ENCODE assay signal across 8 mouse cellular contexts in the genomic region with DNA sequence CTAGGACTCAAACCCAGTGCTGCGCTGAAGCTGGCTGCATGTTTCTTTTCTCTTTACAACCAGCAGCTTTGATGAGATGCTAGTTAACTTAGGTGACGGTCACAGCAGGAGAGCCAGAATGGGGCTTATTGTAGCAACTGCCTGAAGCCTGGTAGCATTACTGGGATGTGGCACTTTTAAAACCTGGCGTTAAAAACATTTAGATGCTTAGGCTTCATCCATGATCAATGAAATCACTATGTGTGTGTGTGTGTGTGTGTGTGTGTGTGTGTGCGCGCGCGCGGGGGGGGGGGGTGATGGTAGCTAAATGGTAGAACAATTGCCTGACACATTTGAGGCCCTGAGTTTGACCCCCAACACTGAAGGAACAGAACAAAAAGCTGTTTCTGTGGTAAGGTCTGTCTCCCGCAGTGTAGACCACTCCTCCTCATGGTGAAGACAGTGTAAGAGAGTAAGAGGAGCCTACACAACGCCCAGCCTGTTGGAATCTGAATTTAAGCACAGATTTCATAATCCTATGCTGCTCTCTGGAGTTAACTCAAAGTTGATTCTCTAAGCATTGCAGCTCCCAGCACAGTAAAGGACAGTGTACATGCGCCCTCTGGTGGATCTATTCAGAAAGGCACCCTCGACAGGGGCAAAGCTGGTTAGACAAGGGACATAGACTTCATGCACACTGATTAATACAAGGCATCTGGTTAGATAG. TPM values are rescaled to one million over a fixed set of nuclear protein-coding genes. Genes with fewer than 3 reads are reported as not detected.
DNase-seq lines count a peak whose midpoint lies in the region; ATAC-seq lines count a peak whose summit lies in the region.

No protein-coding gene starts in this region.

- ATAC-seq in intestine, embryonic 15.5 days: peak; percentile 88

- H3K4me2 ChIP-seq in intestine, embryonic 15.5 days (replicated peaks): no peak overlapping the region

- DNase-seq in adrenal gland, adult 2 months: peak; percentile 88
- peak; percentile 78 for DNase-seq in embryo, embryonic 11.5 days (ENCODE audit: low read depth, low spot score)
- DNase-seq in gastrocnemius, postnatal 36 days: peak; percentile 85 to 88
- DNase-seq in left cerebral cortex, postnatal 14 days (ENCODE audit: low spot score in 2 of 2): peak; percentile 94 to 96
- DNase-seq in midbrain, embryonic 10.5 days (ENCODE audit: low spot score): peak; percentile 89
- DNase-seq in right cerebral cortex, postnatal 4 days: peak; percentile 90
- DNase-seq in yolk sac, embryonic 10.5 days (ENCODE audit: low spot score): peak; percentile 75

- H3K36me3 ChIP-seq in intestine, embryonic 15.5 days: no peaks in the 10 kb centered on the region
- no peaks in the 10 kb centered on the region for H3K36me3 ChIP-seq in midbrain, embryonic 10.5 days

- no peak overlapping the region for H3K4me3 ChIP-seq in intestine, embryonic 15.5 days (replicated peaks)
- H3K4me3 ChIP-seq in midbrain, embryonic 10.5 days: no peak overlapping the region

- no peaks in the 10 kb centered on the region for H3K4me1 ChIP-seq in intestine, embryonic 15.5 days (replicated peaks)
- no peaks in the 10 kb centered on the region for H3K4me1 ChIP-seq in midbrain, embryonic 10.5 days

- H3K27me3 ChIP-seq in intestine, embryonic 15.5 days (replicated peaks): no peaks in the 10 kb centered on the region
- no peaks in the 10 kb centered on the region for H3K27me3 ChIP-seq in midbrain, embryonic 10.5 days (ENCODE audit: low read depth, poor library complexity, severe bottlenecking)

- intact Hi-C loops in gastrocnemius, postnatal 36 days (cut with DNase I): loop anchor here (2.0 kb wide), 2 partner anchors 176 to 186 kb away; no protein-coding TSS in a partner anchor
- intact Hi-C loops in left cerebral cortex, postnatal 14 days (cut with DNase I): loop anchor here (1.0 to 5.0 kb wide), 3 partner anchors 81 to 186 kb away; no protein-coding TSS in a partner anchor

- WGBS in intestine, embryonic 15.5 days: 51% methylated on average over 12 of the region's 12 CpGs
- whole genome bisulfite sequencing in midbrain, embryonic 10.5 days: 57% methylated on average over 12 of the region's 12 CpGs

- no peaks in the 10 kb centered on the region for H3K9me3 ChIP-seq in intestine, embryonic 15.5 days
- H3K9me3 ChIP-seq in midbrain, embryonic 10.5 days (replicated peaks): no peaks in the 10 kb centered on the region

- H3K27ac ChIP-seq in intestine, embryonic 15.5 days: no peak overlapping the region
- H3K27ac ChIP-seq in midbrain, embryonic 10.5 days (replicated peaks): no peak overlapping the region

- no peak overlapping the region for H3K9ac ChIP-seq in intestine, embryonic 15.5 days

RNA-seq across cellular contexts. Expression of gene Piwil4, which starts 41.8 kb away (rescaled TPM):
- total RNA-seq in adrenal gland, adult 2 months (2021): under 1 TPM in 1 of 2 experiments, not detected in 1; 0.14 TPM
- 0.10 and 0.16 TPM in 2 replicates for polyA plus RNA-seq in adrenal gland, adult 2 months (2012; rRNA removed)
- total RNA-seq in gastrocnemius, postnatal 36 days (2021): not detected
- 0.20 and 0.28 TPM in 2 replicates for polyA plus RNA-seq in intestine, embryonic 15.5 days (2015; fragmentation: Nextera tagmentation; extraction: Ambion mirVana)
- not detected for total RNA-seq in left cerebral cortex, postnatal 14 days (2021)
- polyA plus RNA-seq in midbrain, embryonic 10.5 days (2016; fragmentation: Nextera tagmentation; extraction: Ambion mirVana): 0.04 and 0.11 TPM in 2 replicates

RNA-seq across cellular contexts. Expression of gene Fut4, which starts 53.5 kb away (rescaled TPM):
- total RNA-seq in adrenal gland, adult 2 months (2021): 1 to 10 TPM in 1 of 2 experiments, under 1 TPM in 1; 0.35 to 2.0 TPM
- 1.7 and 1.8 TPM in 2 replicates for polyA plus RNA-seq in adrenal gland, adult 2 months (2012; rRNA removed)
- total RNA-seq in gastrocnemius, postnatal 36 days (2021): under 1 TPM; 0.17 to 0.26 TPM
- 5.3 and 5.4 TPM in 2 replicates for polyA plus RNA-seq in intestine, embryonic 15.5 days (2015; fragmentation: Nextera tagmentation; extraction: Ambion mirVana)
- under 1 TPM; 0.36 to 0.55 TPM for total RNA-seq in left cerebral cortex, postnatal 14 days (2021)
- polyA plus RNA-seq in midbrain, embryonic 10.5 days (2016; fragmentation: Nextera tagmentation; extraction: Ambion mirVana): 1.8 and 2.0 TPM in 2 replicates

RNA-seq across cellular contexts. Expression of gene Amotl1, which starts 53.9 kb away (rescaled TPM):
- total RNA-seq in adrenal gland, adult 2 months (2021): 10 to 100 TPM; 31.8 to 46.0 TPM
- polyA plus RNA-seq in adrenal gland, adult 2 months (2012; rRNA removed): 22.2 and 27.0 TPM in 2 replicates
- total RNA-seq in gastrocnemius, postnatal 36 days (2021): 100 to 1,000 TPM; 276 to 313 TPM
- 10.1 and 11.7 TPM in 2 replicates for polyA plus RNA-seq in intestine, embryonic 15.5 days (2015; fragmentation: Nextera tagmentation; extraction: Ambion mirVana)
- 10 to 100 TPM; 12.9 to 15.8 TPM for total RNA-seq in left cerebral cortex, postnatal 14 days (2021)
- 14.7 and 14.9 TPM in 2 replicates for polyA plus RNA-seq in midbrain, embryonic 10.5 days (2016; fragmentation: Nextera tagmentation; extraction: Ambion mirVana)

Comparison
In these comparisons a context has a peak if more than half of its experiments do, and no peak if none do; other contexts are left out.
1. RNA of gene Amotl1, which starts 53.9 kb away (total RNA-seq): 276 to 313 TPM in gastrocnemius, postnatal 36 days; 31.8 to 46.0 TPM in adrenal gland, adult 2 months and 12.9 to 15.8 TPM in left cerebral cortex, postnatal 14 days; every median in the first group is over 4 times any median in the second.
2. Peak in every context shown above with its lines, with median percentiles within 50 percentile points of each other: DNase-seq.